Mouse (Mus musculus) kidney, adult 8-10 months (tissue): Measurements from ENCODE around the gene Kcnk12.

Source experiments
- DNase-seq, 2 experiments: peaks; one replicate each; pipeline ENCODE4 v3.0.0; 2022

Gene Kcnk12

GRCm38 (mm10) chr17:87696814-87697213 lies 101.0 kb downstream of the Kcnk12 start:
- DNase-seq: no peak

GRCm38 (mm10) chr17:87695874-87696465 lies 101.8 kb downstream of the Kcnk12 start:
- no peak for DNase-seq
